Mouse (Mus musculus): ENCODE results near the gene Crat. TPM values are rescaled to one million over a fixed set of nuclear protein-coding genes. Genes with fewer than 3 reads are reported as not detected.

Crat gene
- polyA plus RNA-seq, 1 experiment from 2014 or later = 21.5 TPM

DNA sequence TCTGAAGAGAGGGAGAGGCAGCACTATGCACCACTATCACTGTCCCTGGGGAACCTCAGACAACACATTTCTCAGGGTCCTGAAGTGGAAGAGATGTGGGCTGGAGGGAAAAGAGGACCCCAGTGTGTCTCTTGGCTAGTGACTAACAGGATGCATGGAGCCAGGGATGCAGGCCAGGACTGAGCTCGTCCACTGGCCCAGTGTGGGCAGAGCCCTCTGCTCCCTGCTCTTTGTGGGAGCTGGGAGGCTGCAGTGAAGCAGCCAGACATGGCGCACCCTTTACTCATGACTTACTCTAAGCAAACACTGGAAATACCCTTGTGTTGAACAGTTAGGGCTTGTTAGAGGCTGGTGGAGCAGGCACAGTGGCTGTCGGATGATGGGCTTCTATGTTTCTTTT, 38.0 kb upstream of the Crat start:
- H3K9ac ChIP-seq (ENCODE audit: low read depth, low read length) = no peak overlapping the region
- H3K27ac ChIP-seq (ENCODE audit: low read depth, low read length) = no peak overlapping the region; the same call in 1 of the 2 replicates
- H3K4me2 ChIP-seq (replicated peaks; ENCODE audit: low read depth, low read length) = no peak overlapping the region
- DNase-seq (ENCODE audit: low spot score) (no peak), ATAC-seq (ENCODE audit: low FRiP score) (no peak)
- peaks cover 5% of the 10 kb centered on the region; the same call in 1 of the 2 replicates for H3K9me3 ChIP-seq (ENCODE audit: control insufficient read depth, low read length)
- H3K36me3 ChIP-seq (ENCODE audit: control insufficient read depth, insufficient read depth, low read length) = peaks cover 4% of the 10 kb centered on the region; the same call in 1 of the 2 replicates
- H3K4me1 ChIP-seq (replicated peaks; ENCODE audit: control insufficient read depth, insufficient read depth, low read length) = 0 out of 2 replicates have a peak, but pooled peaks cover 3% of the 10 kb centered on the region
- no peak overlapping the region for H3K4me3 ChIP-seq (ENCODE audit: low read depth, low read length)
- 88% methylated on average over 3 of the region's 3 CpGs for WGBS
- no peaks in the 10 kb centered on the region for H3K27me3 ChIP-seq (ENCODE audit: control insufficient read depth, insufficient read depth, low read length)

DNA sequence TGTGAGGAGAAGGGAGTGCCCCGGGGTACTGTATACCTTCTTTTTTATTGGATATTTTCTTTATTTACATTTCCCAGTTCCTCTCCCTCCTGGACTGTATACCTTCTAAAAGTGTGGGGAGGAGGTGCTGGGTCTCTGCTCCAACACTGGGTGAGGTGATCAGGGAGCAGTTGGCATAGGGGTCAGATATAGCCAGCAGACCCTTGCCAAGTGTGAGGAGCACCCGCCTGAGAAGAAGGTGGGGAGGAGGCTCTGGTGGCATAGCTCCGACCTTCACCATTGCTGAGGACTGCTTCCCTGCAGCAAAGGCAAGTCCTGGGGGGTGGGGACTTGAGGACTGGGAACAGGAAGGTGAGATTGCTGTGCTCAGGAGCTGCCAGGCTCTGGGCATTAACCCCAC, 35.9 kb upstream of the Crat start:
- Histone ChIP-seq H3K9ac (ENCODE audit: low read depth, low read length) (no peak overlapping the region), H3K27ac (ENCODE audit: low read depth, low read length) (no peak overlapping the region), H3K4me3 (ENCODE audit: low read depth, low read length) (no peak overlapping the region), H3K4me1 (replicated peaks; ENCODE audit: control insufficient read depth, insufficient read depth, low read length) (0 out of 2 replicates have a peak, but pooled peaks cover 1% of the 10 kb centered on the region), H3K36me3 (ENCODE audit: control insufficient read depth, insufficient read depth, low read length) (peaks cover 4% of the 10 kb centered on the region; the same call in 1 of the 2 replicates), H3K9me3 (ENCODE audit: control insufficient read depth, low read length) (peaks cover 5% of the 10 kb centered on the region; the same call in 1 of the 2 replicates), H3K4me2 (replicated peaks; ENCODE audit: low read depth, low read length) (no peak overlapping the region), H3K27me3 (ENCODE audit: control insufficient read depth, insufficient read depth, low read length) (no peaks in the 10 kb centered on the region)
- 93% methylated on average over 3 of the region's 3 CpGs for WGBS
- ATAC-seq (ENCODE audit: low FRiP score) = no peak
- DNase-seq (ENCODE audit: low spot score) = no peak

DNA sequence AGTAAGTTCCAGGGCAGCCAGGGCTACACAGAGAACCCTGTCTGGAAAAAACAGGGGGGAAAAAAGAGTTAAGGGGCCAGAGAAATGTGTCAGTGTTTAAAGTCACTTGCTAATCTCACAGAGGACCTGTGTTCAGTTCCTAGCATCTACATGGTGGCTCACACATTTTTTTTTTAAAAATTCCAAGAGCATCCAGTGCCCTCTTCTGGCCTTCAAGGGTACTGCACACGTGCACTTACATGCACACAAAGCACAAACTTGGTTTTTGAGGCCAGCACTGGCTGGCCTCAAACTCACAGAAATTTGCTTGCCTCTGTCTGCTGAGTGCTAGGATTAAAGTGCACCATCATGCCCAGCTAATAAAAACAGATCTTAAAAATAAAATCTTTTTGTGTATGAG, 34.9 kb upstream of the Crat start:
- H3K4me3 ChIP-seq (ENCODE audit: low read depth, low read length) = no peak overlapping the region
- H3K4me2 ChIP-seq (replicated peaks; ENCODE audit: low read depth, low read length) = no peak overlapping the region
- peaks cover 5% of the 10 kb centered on the region; the same call in 1 of the 2 replicates for H3K9me3 ChIP-seq (ENCODE audit: control insufficient read depth, low read length)
- H3K4me1 ChIP-seq (replicated peaks; ENCODE audit: control insufficient read depth, insufficient read depth, low read length) = peaks cover 2% of the 10 kb centered on the region
- no peaks in the 10 kb centered on the region for H3K27me3 ChIP-seq (ENCODE audit: control insufficient read depth, insufficient read depth, low read length)
- ATAC-seq (ENCODE audit: low FRiP score) (no peak), DNase-seq (ENCODE audit: low spot score) (no peak)
- no peak overlapping the region for H3K9ac ChIP-seq (ENCODE audit: low read depth, low read length)
- H3K36me3 ChIP-seq (ENCODE audit: control insufficient read depth, insufficient read depth, low read length) = peaks cover 4% of the 10 kb centered on the region; the same call in 1 of the 2 replicates
- H3K27ac ChIP-seq (ENCODE audit: low read depth, low read length) = no peak overlapping the region
- 53% methylated on average over 1 of the region's 1 CpGs for WGBS

DNA sequence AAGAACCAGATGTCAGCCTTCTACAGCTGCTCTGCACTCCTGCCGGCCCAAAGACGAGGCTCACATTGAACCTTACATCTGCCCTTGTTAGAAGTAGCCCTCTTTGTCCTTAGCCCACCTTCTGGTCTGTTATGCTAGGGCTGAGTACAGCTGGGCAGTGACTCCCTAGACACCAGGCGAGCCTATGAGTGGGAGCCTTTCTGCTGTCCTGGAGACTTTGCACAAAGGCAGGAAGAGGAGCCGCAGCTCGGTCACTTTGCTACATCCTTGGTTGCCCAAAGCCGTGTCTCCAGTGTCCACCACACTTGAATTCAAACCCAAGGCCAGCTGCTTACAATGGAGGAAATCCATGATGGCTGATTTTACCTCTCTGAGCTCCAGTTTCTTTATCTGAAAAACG, 32.8 kb upstream of the Crat start:
- H3K27ac ChIP-seq (ENCODE audit: low read depth, low read length) = no peak overlapping the region
- WGBS = 90% methylated on average over 7 of the region's 7 CpGs
- H3K4me1 ChIP-seq (replicated peaks; ENCODE audit: control insufficient read depth, insufficient read depth, low read length) = peaks cover 12% of the 10 kb centered on the region
- H3K9me3 ChIP-seq (ENCODE audit: control insufficient read depth, low read length) = peaks cover 5% of the 10 kb centered on the region; the same call in 1 of the 2 replicates
- peaks cover 4% of the 10 kb centered on the region; the same call in 1 of the 2 replicates for H3K36me3 ChIP-seq (ENCODE audit: control insufficient read depth, insufficient read depth, low read length)
- H3K4me2 ChIP-seq (replicated peaks; ENCODE audit: low read depth, low read length) = no peak overlapping the region
- ATAC-seq (ENCODE audit: low FRiP score) (no peak), DNase-seq (ENCODE audit: low spot score) (no peak)
- H3K27me3 ChIP-seq (ENCODE audit: control insufficient read depth, insufficient read depth, low read length) = no peaks in the 10 kb centered on the region
- H3K4me3 ChIP-seq (ENCODE audit: low read depth, low read length) = no peak overlapping the region
- H3K9ac ChIP-seq (ENCODE audit: low read depth, low read length) = no peak overlapping the region

GRCm38 (mm10) chr2:30446891-30447826, 31.5 kb upstream of the Crat start:
- ATAC-seq (ENCODE audit: low FRiP score) (no peak), DNase-seq (ENCODE audit: low spot score) (no peak)
- Histone ChIP-seq H3K9me3 (ENCODE audit: control insufficient read depth, low read length) (peaks cover 5% of the 10 kb centered on the region; the same call in 1 of the 2 replicates), H3K4me3 (ENCODE audit: low read depth, low read length) (no peak overlapping the region), H3K4me1 (replicated peaks; ENCODE audit: control insufficient read depth, insufficient read depth, low read length) (peaks cover 15% of the 10 kb centered on the region), H3K36me3 (ENCODE audit: control insufficient read depth, insufficient read depth, low read length) (peaks cover 4% of the 10 kb centered on the region; the same call in 1 of the 2 replicates), H3K9ac (ENCODE audit: low read depth, low read length) (no peak overlapping the region), H3K27ac (ENCODE audit: low read depth, low read length) (no peak overlapping the region), H3K4me2 (replicated peaks; ENCODE audit: low read depth, low read length) (no peak overlapping the region), H3K27me3 (ENCODE audit: control insufficient read depth, insufficient read depth, low read length) (no peaks in the 10 kb centered on the region)
- 86% methylated on average over 10 of the region's 10 CpGs for WGBS

- Histone ChIP-seq H3K4me1 (replicated peaks; ENCODE audit: control insufficient read depth, insufficient read depth, low read length) (peaks cover 25% of the 10 kb centered on the region), H3K4me3 (ENCODE audit: low read depth, low read length) (no peak overlapping the region), H3K9me3 (ENCODE audit: control insufficient read depth, low read length) (peaks cover 5% of the 10 kb centered on the region; the same call in 1 of the 2 replicates), H3K36me3 (ENCODE audit: control insufficient read depth, insufficient read depth, low read length) (peaks cover 4% of the 10 kb centered on the region; the same call in 1 of the 2 replicates), H3K27me3 (ENCODE audit: control insufficient read depth, insufficient read depth, low read length) (no peaks in the 10 kb centered on the region), H3K9ac (ENCODE audit: low read depth, low read length) (peak overlapping the region; percentile 44; the same call in 1 of the 2 replicates), H3K27ac (ENCODE audit: low read depth, low read length) (peak overlapping the region; percentile 64), H3K4me2 (replicated peaks; ENCODE audit: low read depth, low read length) (no peak overlapping the region)
- 10% methylated on average over 2 of the region's 2 CpGs for WGBS
- ATAC-seq (ENCODE audit: low FRiP score) = 0 out of 2 replicates have a peak, but pooled peaks have one; percentile 11
- peak; percentile 54 for DNase-seq (ENCODE audit: low spot score)
Measured at GRCm38 (mm10) chr2:30445312-30445711, 29.7 kb upstream of the Crat start.

GRCm38 (mm10) chr2:30444450-30444849, 28.8 kb upstream of the Crat start:
- Histone ChIP-seq H3K4me3 (ENCODE audit: low read depth, low read length) (no peak overlapping the region), H3K27ac (ENCODE audit: low read depth, low read length) (peak overlapping the region; percentile 64), H3K27me3 (ENCODE audit: control insufficient read depth, insufficient read depth, low read length) (no peaks in the 10 kb centered on the region), H3K9ac (ENCODE audit: low read depth, low read length) (no peak overlapping the region), H3K36me3 (ENCODE audit: control insufficient read depth, insufficient read depth, low read length) (no peaks in the 10 kb centered on the region), H3K9me3 (ENCODE audit: control insufficient read depth, low read length) (no peaks in the 10 kb centered on the region), H3K4me1 (replicated peaks; ENCODE audit: control insufficient read depth, insufficient read depth, low read length) (peaks cover 25% of the 10 kb centered on the region), H3K4me2 (replicated peaks; ENCODE audit: low read depth, low read length) (no peak overlapping the region)
- DNase-seq (ENCODE audit: low spot score) (no peak), ATAC-seq (ENCODE audit: low FRiP score) (no peak)

GRCm38 (mm10) chr2:30444006-30444405, 28.4 kb upstream of the Crat start:
- H3K9me3 ChIP-seq (ENCODE audit: control insufficient read depth, low read length) = no peaks in the 10 kb centered on the region
- H3K4me2 ChIP-seq (replicated peaks; ENCODE audit: low read depth, low read length) = no peak overlapping the region
- H3K27me3 ChIP-seq (ENCODE audit: control insufficient read depth, insufficient read depth, low read length) = no peaks in the 10 kb centered on the region
- no peaks in the 10 kb centered on the region; the same call in 1 of the 2 replicates for H3K36me3 ChIP-seq (ENCODE audit: control insufficient read depth, insufficient read depth, low read length)
- H3K4me1 ChIP-seq (replicated peaks; ENCODE audit: control insufficient read depth, insufficient read depth, low read length) = peaks cover 25% of the 10 kb centered on the region
- H3K27ac ChIP-seq (ENCODE audit: low read depth, low read length) = peak overlapping the region; percentile 19
- H3K9ac ChIP-seq (ENCODE audit: low read depth, low read length) = no peak overlapping the region
- 72% methylated on average over 5 of the region's 5 CpGs for WGBS
- ATAC-seq (ENCODE audit: low FRiP score) = no peak
- DNase-seq (ENCODE audit: low spot score) = no peak
- no peak overlapping the region for H3K4me3 ChIP-seq (ENCODE audit: low read depth, low read length)

Measured in hindbrain, embryonic 11.5 days (tissue).